Mouse (Mus musculus) small intestine, adult 2 months (tissue): ENCODE measurements around the gene Acbd4.

Source experiments
- CTCF ChIP-seq: fragments of 200-500 bp; IDR thresholded peaks from 2 replicates; pipeline ENCODE4 v1.5.1; 2012; ENCODE audit warnings: low read depth, mild to moderate bottlenecking, control low read depth, inconsistent platforms, low read length, moderate library complexity, mixed read lengths; ENCODE audit not compliant: insufficient replicate concordance, insufficient read length; ENCODE audit errors: extremely low read depth
- POLR2A ChIP-seq: fragments of 200-500 bp; IDR thresholded peaks from 2 replicates; pipeline ENCODE4 v1.6.1; 2012; ENCODE audit warnings: low read depth, mild to moderate bottlenecking, control low read depth, inconsistent platforms, low read length, moderate library complexity

DNA sequence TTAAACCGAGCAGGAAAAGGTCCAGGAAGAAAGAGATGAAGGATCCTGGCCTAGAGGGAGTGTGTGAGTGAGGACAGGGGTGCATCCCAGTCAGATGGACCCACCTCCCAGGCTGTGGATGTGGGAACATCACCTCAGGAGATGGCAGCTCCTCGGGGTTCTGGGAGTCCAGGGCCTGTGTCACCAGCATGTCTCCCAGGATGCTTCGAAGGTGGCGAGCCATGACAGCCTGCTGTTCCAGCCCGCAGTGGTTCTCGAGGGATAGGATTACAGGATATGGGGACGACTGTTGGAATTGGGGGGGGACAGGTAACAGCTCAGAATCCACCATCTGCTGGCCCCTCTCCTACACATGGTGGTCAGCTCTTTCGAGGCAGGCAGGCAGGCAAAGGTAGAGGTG lies 24.9 kb upstream of the Acbd4 start:
- TF ChIP-seq POLR2A (no peak), CTCF (no peak)
